Mouse (Mus musculus): ENCODE measurements at regions not wholly inside any gene's neighbourhood (a gene's known extent, or its start where the extent isn't known, plus 50 kb on each side); places are given as distances from the start of the nearest gene placed in this dataset.

- Histone ChIP-seq H3K27ac (no peak overlapping the region), H3K27me3 (replicated peaks) (no peaks in the 10 kb centered on the region), H3K4me2 (no peak overlapping the region), H3K36me3 (no peaks in the 10 kb centered on the region), H3K4me1 (no peaks in the 10 kb centered on the region), H3K4me3 (no peak overlapping the region), H3K9ac (no peak overlapping the region), H3K9me3 (replicated peaks) (no peaks in the 10 kb centered on the region)
- ATAC-seq = no peak
Measured at GRCm38 (mm10) chr2:148148272-148148671, 101.5 kb upstream of the Foxa2 start.

GRCm38 (mm10) chr2:148149426-148149825, 102.7 kb upstream of the Foxa2 start:
- no peaks in the 10 kb centered on the region for H3K9me3 ChIP-seq (replicated peaks)
- H3K4me1 ChIP-seq = no peaks in the 10 kb centered on the region
- 52% methylated on average over 1 of the region's 1 CpGs for whole genome bisulfite sequencing (ENCODE audit: insufficient replicate concordance)
- ATAC-seq = no peak
- H3K36me3 ChIP-seq = no peaks in the 10 kb centered on the region
- no peak overlapping the region for H3K4me2 ChIP-seq
- H3K9ac ChIP-seq = no peak overlapping the region
- no peaks in the 10 kb centered on the region for H3K27me3 ChIP-seq (replicated peaks)
- H3K4me3 ChIP-seq = no peak overlapping the region
- H3K27ac ChIP-seq = no peak overlapping the region

- Histone ChIP-seq H3K36me3 (no peaks in the 10 kb centered on the region), H3K4me2 (no peak overlapping the region), H3K27me3 (replicated peaks) (no peaks in the 10 kb centered on the region), H3K9ac (no peak overlapping the region), H3K4me1 (no peaks in the 10 kb centered on the region), H3K4me3 (no peak overlapping the region), H3K27ac (no peak overlapping the region), H3K9me3 (replicated peaks) (no peaks in the 10 kb centered on the region)
- ATAC-seq = no peak
- WGBS (ENCODE audit: insufficient replicate concordance) = 66% methylated on average over 6 of the region's 6 CpGs
Measured at GRCm38 (mm10) chr2:148153513-148154271, 106.9 kb upstream of the Foxa2 start.

GRCm38 (mm10) chr2:148156122-148156521, 109.4 kb upstream of the Foxa2 start:
- Histone ChIP-seq H3K9ac (no peak overlapping the region), H3K27me3 (replicated peaks) (no peaks in the 10 kb centered on the region), H3K9me3 (replicated peaks) (no peaks in the 10 kb centered on the region), H3K4me2 (no peak overlapping the region), H3K36me3 (no peaks in the 10 kb centered on the region), H3K4me3 (no peak overlapping the region), H3K27ac (no peak overlapping the region), H3K4me1 (no peaks in the 10 kb centered on the region)
- 79% methylated on average over 2 of the region's 2 CpGs for WGBS (ENCODE audit: insufficient replicate concordance)
- no peak for ATAC-seq

GRCm38 (mm10) chr2:148159028-148159600, 112.3 kb upstream of the Foxa2 start:
- no peaks in the 10 kb centered on the region for H3K27me3 ChIP-seq (replicated peaks)
- H3K36me3 ChIP-seq = no peaks in the 10 kb centered on the region
- H3K4me3 ChIP-seq = no peak overlapping the region
- no peak overlapping the region for H3K4me2 ChIP-seq
- no peak overlapping the region for H3K9ac ChIP-seq
- H3K9me3 ChIP-seq (replicated peaks) = no peaks in the 10 kb centered on the region
- no peak overlapping the region for H3K27ac ChIP-seq
- H3K4me1 ChIP-seq = no peaks in the 10 kb centered on the region
- ATAC-seq = no peak
- 63% methylated on average over 8 of the region's 8 CpGs for WGBS (ENCODE audit: insufficient replicate concordance)

DNA sequence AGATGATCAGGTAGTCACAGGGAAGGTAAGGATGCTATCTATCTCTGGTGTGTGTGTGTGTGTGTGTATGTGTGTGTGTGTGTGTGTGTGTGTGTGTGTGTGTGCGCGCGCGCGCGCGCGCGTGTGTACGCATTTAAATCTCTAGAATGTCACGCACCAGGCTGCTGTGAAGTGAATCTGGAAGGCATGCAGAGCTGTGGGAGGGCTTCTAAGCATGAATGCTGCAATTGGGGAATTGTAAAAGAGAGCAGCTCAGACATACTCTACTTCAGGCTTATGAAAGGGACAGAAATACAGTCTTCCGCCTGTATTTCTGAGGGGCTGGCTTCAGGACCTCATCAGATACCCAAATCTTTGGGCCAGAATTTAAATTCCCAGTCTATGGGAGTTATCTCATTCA, 114.2 kb upstream of the Foxa2 start:
- Histone ChIP-seq H3K9me3 (replicated peaks) (no peaks in the 10 kb centered on the region), H3K4me3 (no peak overlapping the region), H3K36me3 (no peaks in the 10 kb centered on the region), H3K27ac (no peak overlapping the region), H3K27me3 (replicated peaks) (no peaks in the 10 kb centered on the region), H3K4me1 (no peaks in the 10 kb centered on the region), H3K4me2 (no peak overlapping the region), H3K9ac (no peak overlapping the region)
- WGBS (ENCODE audit: insufficient replicate concordance) = 97% methylated on average over 12 of the region's 12 CpGs
- ATAC-seq = no peak

DNA sequence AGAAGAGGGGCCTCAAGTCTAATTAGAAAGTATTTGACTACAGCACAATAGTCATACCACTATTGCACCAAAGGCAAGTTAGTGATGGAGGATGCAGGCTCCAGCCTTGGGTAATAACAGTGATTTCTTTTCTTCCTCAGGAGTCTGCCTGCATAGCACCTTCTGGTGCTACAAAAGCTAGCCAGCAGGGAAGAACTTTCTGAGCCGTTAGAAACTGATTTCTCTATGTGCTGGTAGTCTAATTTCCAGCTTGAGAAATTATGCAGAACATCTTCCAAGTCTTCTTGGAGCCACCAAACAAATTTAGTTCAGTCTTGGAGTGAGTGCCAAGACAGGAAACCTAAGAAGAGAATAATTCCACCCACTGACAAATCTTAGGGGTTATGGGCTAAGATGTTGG, 115.2 kb upstream of the Foxa2 start:
- 58% methylated on average over 1 of the region's 1 CpGs for WGBS (ENCODE audit: insufficient replicate concordance)
- no peak for ATAC-seq
- H3K9me3 ChIP-seq (replicated peaks) = no peaks in the 10 kb centered on the region

DNA sequence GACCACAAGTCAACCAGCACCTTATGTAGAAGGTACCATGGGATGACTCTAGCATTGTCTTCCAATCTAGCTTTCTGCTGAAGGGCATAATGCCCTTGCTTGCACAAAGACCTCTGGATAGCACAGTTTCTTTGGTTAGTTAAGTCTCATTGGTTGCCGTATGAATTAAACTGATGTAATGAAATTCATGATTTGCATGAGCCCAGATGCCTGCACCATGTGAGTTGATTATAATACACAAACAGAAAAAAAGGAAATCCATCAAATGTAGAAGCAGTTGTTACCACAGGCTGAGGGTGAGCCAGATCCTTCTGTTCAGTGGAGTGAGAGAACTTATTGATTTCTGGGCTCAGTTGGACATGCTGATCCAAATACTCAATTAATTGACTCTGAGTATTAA, 115.8 kb upstream of the Foxa2 start:
- no peak overlapping the region for H3K4me3 ChIP-seq
- 78% methylated on average over 1 of the region's 1 CpGs for WGBS (ENCODE audit: insufficient replicate concordance)

More for the DNA sequence above, 115.2 kb upstream of the Foxa2 start:
- Histone ChIP-seq H3K9ac (no peak overlapping the region), H3K4me2 (no peak overlapping the region), H3K4me1 (no peaks in the 10 kb centered on the region), H3K4me3 (no peak overlapping the region), H3K27ac (no peak overlapping the region), H3K27me3 (replicated peaks) (no peaks in the 10 kb centered on the region), H3K36me3 (no peaks in the 10 kb centered on the region)

GRCm38 (mm10) chr2:148171113-148171512, 124.3 kb upstream of the Foxa2 start:
- Histone ChIP-seq H3K9ac (no peak overlapping the region), H3K27me3 (replicated peaks) (no peaks in the 10 kb centered on the region), H3K9me3 (replicated peaks) (no peaks in the 10 kb centered on the region), H3K36me3 (no peaks in the 10 kb centered on the region), H3K4me3 (no peak overlapping the region), H3K4me2 (no peak overlapping the region), H3K27ac (no peak overlapping the region), H3K4me1 (no peaks in the 10 kb centered on the region)
- 56% methylated on average over 4 of the region's 4 CpGs for WGBS (ENCODE audit: insufficient replicate concordance)
- ATAC-seq = no peak

More for the DNA sequence above, 115.8 kb upstream of the Foxa2 start:
- Histone ChIP-seq H3K27me3 (replicated peaks) (no peaks in the 10 kb centered on the region), H3K4me2 (no peak overlapping the region), H3K36me3 (no peaks in the 10 kb centered on the region), H3K9me3 (replicated peaks) (no peaks in the 10 kb centered on the region), H3K4me1 (no peaks in the 10 kb centered on the region), H3K27ac (no peak overlapping the region), H3K9ac (no peak overlapping the region)
- ATAC-seq = no peak

- Histone ChIP-seq H3K9me3 (replicated peaks) (no peaks in the 10 kb centered on the region), H3K4me3 (no peak overlapping the region), H3K4me1 (no peaks in the 10 kb centered on the region), H3K36me3 (no peaks in the 10 kb centered on the region), H3K4me2 (no peak overlapping the region), H3K27ac (no peak overlapping the region), H3K27me3 (replicated peaks) (no peaks in the 10 kb centered on the region), H3K9ac (no peak overlapping the region)
- WGBS (ENCODE audit: insufficient replicate concordance) = 21% methylated on average over 1 of the region's 1 CpGs
- no peak for ATAC-seq
Measured at GRCm38 (mm10) chr2:148171699-148172098, 124.9 kb upstream of the Foxa2 start.

DNA sequence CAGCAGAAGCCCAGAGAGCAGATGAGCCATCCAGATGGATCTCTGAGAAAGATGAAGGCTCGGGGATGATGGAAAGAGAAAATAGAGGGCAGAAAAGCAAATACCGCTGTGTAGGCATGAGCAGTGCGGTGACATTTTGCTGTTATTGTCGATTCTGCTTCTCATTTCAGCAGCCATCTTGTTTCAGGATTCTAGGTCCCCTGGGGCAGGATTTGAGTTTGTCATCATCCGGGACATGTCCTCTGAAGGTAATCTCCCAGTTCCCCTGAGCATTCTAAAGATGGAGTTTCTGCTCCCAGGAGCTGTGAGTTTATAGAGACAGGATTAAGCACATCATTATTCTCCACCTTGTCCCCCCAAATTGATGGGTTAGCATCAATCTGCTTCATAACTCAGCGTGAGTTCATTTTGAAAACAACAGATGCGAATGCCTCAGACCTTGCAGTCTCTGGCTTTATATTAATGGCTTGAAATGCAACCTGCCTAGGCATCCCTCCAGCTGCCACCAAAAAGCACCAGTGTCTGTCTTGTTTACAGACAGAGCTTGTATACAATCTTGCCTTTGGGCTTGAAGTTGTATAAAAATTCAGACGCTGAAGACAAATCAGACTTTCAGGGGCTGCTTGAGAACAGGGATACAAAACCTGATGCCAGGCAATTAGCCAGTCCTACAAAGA, 128.6 kb upstream of the Foxa2 start:
- Histone ChIP-seq H3K9me3 (replicated peaks) (no peaks in the 10 kb centered on the region), H3K36me3 (no peaks in the 10 kb centered on the region), H3K27me3 (replicated peaks) (no peaks in the 10 kb centered on the region), H3K4me2 (no peak overlapping the region), H3K4me3 (no peak overlapping the region), H3K9ac (no peak overlapping the region), H3K4me1 (no peaks in the 10 kb centered on the region), H3K27ac (no peak overlapping the region)
- no peak for ATAC-seq
- WGBS (ENCODE audit: insufficient replicate concordance) = 73% methylated on average over 8 of the region's 8 CpGs

DNA sequence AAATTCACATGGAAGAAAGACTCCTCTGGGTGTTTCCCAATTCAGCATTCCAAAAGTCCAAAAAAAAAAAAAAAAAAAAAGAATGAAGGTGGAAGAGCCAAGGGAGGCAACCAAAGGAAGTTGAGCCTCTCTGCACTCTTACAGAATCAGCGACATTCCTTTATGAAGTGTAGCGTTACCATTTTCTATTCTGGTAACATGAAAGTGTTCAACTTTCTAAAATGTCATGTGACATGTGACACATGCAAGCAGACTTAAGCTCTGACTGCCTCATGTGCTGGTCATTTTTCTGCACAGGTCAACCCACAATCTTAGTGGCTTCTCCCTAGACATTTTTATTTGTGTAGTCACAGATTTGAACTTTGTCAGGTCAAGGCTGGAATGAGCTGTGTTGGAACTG, 133.5 kb upstream of the Foxa2 start:
- 73% methylated on average over 2 of the region's 2 CpGs for WGBS (ENCODE audit: insufficient replicate concordance)
- no peaks in the 10 kb centered on the region for H3K27me3 ChIP-seq (replicated peaks)
- no peaks in the 10 kb centered on the region for H3K4me1 ChIP-seq
- H3K27ac ChIP-seq = no peak overlapping the region
- H3K4me2 ChIP-seq = no peak overlapping the region
- no peak overlapping the region for H3K4me3 ChIP-seq
- no peaks in the 10 kb centered on the region for H3K36me3 ChIP-seq
- no peaks in the 10 kb centered on the region for H3K9me3 ChIP-seq (replicated peaks)
- H3K9ac ChIP-seq = no peak overlapping the region
- no peak for ATAC-seq

Measured in liver, embryonic 12.5 days (tissue).